17 mouse cellular contexts compared by ENCODE assay signal in genomic region chr6:41061085-41061484, GRCm38 (mm10). TPM values are rescaled to one million over a fixed set of nuclear protein-coding genes. Genes with fewer than 3 reads are reported as not detected.
A peak's percentile ranks its signal among the peaks of the same experiment; 100 is the strongest.
DNase-seq lines count a peak whose midpoint lies in the region; ATAC-seq and TF ChIP-seq lines count a peak whose summit lies in the region.
"Had no signal": no experiment of that assay in that cellular context is flagged by ENCODE, and none has a peak within 500 bp of the region (broad histone marks: within the 10 kb centered on the region; RNA-seq: fewer than 3 reads in every experiment).

No protein-coding gene starts in this region.

- TF ChIP-seq CTCF in gastrocnemius, adult 2 months (IDR thresholded peaks at IDR 0.05) = 0 out of 2 replicates have a peak, but pooled peaks have one; percentile 1

- DNase-seq in gastrocnemius, adult 2 months = no peak
- DNase-seq in gastrocnemius, postnatal 25 days = no peak
- DNase-seq in retina, embryonic 14.5 days (ENCODE audit: low spot score) = peak; percentile 21
- DNase-seq in retina, postnatal 1 day = no peak
- peak; percentile 77 for DNase-seq in thymus, postnatal 4 days
- no peak for DNase-seq in layer of hippocampus, postnatal 14 days (ENCODE audit: low spot score in 2 of 2)
- no peak for DNase-seq in layer of hippocampus, adult 8-10 months (ENCODE audit: low spot score in 2 of 2)
- DNase-seq: right cerebral cortex, postnatal 4 days had no signal

- peak; percentile 61 for ATAC-seq in common myeloid progenitor, adult 5-6 weeks (replicated peaks; ENCODE audit: low read depth, poor library complexity, severe bottlenecking)
- ATAC-seq: intestine, embryonic 16.5 days; liver, embryonic 12.5 days had no signal

- intact Hi-C loops in gastrocnemius, adult 2 months (cut with DNase I) = no loop called here

- no peak overlapping the region for H3K4me3 ChIP-seq in gastrocnemius, adult 2 months
- H3K4me3 ChIP-seq: embryonic facial prominence, embryonic 13.5 days; heart, embryonic 15.5 days; liver, embryonic 12.5 days; neural tube, embryonic 13.5 days had no signal

- no peak overlapping the region for H3K27ac ChIP-seq in gastrocnemius, adult 2 months
- H3K27ac ChIP-seq: embryonic facial prominence, embryonic 13.5 days; heart, embryonic 15.5 days; liver, embryonic 12.5 days; neural tube, embryonic 13.5 days had no signal

RNA-seq across cellular contexts. Expression of gene 2210010C04Rik, which starts 25.8 kb away (rescaled TPM):
- not detected for total RNA-seq in gastrocnemius, adult 2 months (2021)
- total RNA-seq in gastrocnemius, postnatal 25 days (2021) = not detected
- not detected in 2 replicates for total RNA-seq in common myeloid progenitor, adult 5-6 weeks (2017)
- total RNA-seq in layer of hippocampus, postnatal 14 days (2021) = not detected
- total RNA-seq in layer of hippocampus, adult 8-10 months (2022) = not detected
- total RNA-seq: adrenal gland, adult 18-20 months; layer of hippocampus, postnatal 25 days; megakaryocyte-erythroid progenitor cell, adult 5-6 weeks had no signal

Comparison
In these comparisons a context has a peak if more than half of its experiments do, and no peak if none do; other contexts are left out.
1. DNase-seq: peak in retina, embryonic 14.5 days (single experiment) and thymus, postnatal 4 days (single experiment); none in gastrocnemius, adult 2 months (single experiment), gastrocnemius, postnatal 25 days (single experiment), retina, postnatal 1 day (single experiment), layer of hippocampus, postnatal 14 days (0 of 2) and layer of hippocampus, adult 8-10 months (0 of 2).